Mouse (Mus musculus) hindbrain, embryonic 16.5 days (tissue): Measurements from ENCODE around the gene Foxg1. TPM values are rescaled to one million over a fixed set of nuclear protein-coding genes. Genes with fewer than 3 reads are reported as not detected.

Experiments used
- ATAC-seq: fragments of 200-750 bp; cut with Nextera tagmentation; 2 replicates; pipeline ENCODE4 v1.8.0; 2017; ENCODE audit warnings: moderate TSS enrichment, moderate library complexity
- H3K27ac ChIP-seq: fragments of 300-500 bp; sonication (generic); 2 replicates; pipeline ENCODE4 v1.5.1; 2014; ENCODE audit warnings: low read depth, mild to moderate bottlenecking, control low read depth, low read length, moderate library complexity
- H3K27me3 ChIP-seq: fragments of 300-500 bp; sonication (generic); replicated peaks from 2 replicates; pipeline ENCODE4 v1.6.1; 2014; ENCODE audit warnings: low read length; ENCODE audit not compliant: control insufficient read depth, insufficient read depth
- H3K36me3 ChIP-seq: fragments of 300-500 bp; sonication (generic); 2 replicates; pipeline ENCODE4 v1.6.1; 2014; ENCODE audit warnings: mild to moderate bottlenecking, low read length, moderate library complexity, mixed read lengths; ENCODE audit not compliant: control insufficient read depth, insufficient read depth
- H3K4me1 ChIP-seq: fragments of 300-500 bp; sonication (generic); 2 replicates; pipeline ENCODE4 v1.6.1; 2014; ENCODE audit warnings: low read depth, low read length; ENCODE audit not compliant: control insufficient read depth, insufficient read depth
- H3K4me2 ChIP-seq: fragments of 300-500 bp; sonication (generic); 2 replicates; pipeline ENCODE4 v1.6.1; 2014; ENCODE audit warnings: mild to moderate bottlenecking, low read length, control low read depth, moderate library complexity
- H3K4me3 ChIP-seq: fragments of 300-500 bp; sonication (generic); 2 replicates; pipeline ENCODE4 v1.5.1; 2014; ENCODE audit warnings: mild to moderate bottlenecking, low read length, control low read depth, moderate library complexity
- H3K9ac ChIP-seq: fragments of 300-500 bp; sonication (generic); 2 replicates; pipeline ENCODE4 v1.6.1; 2014; ENCODE audit warnings: low read depth, mild to moderate bottlenecking, control low read depth, low read length, moderate library complexity
- H3K9me3 ChIP-seq: fragments of 300-500 bp; sonication (generic); 2 replicates; pipeline ENCODE4 v1.6.1; 2014; ENCODE audit warnings: mild to moderate bottlenecking, low read length, moderate library complexity; ENCODE audit not compliant: control insufficient read depth
- WGBS: fragments of 180-500 bp; shearing (Covaris S2); extraction: QIAGEN DNeasy Blood & Tissue Kit; methylation state at CpG from one replicate; pipeline ENCODE4 v1.1.7; 2014; 5-methylcytosine and 5-hydroxymethylcytosine counted together
- polyA plus RNA-seq: library from polyadenylated mRNA; unstranded; fragments of >200 nt; fragmentation: Nextera tagmentation; extraction: Ambion mirVana; gene quantifications from 2 replicates; pipeline ENCODE4 v1.2.1, GENCODE M21; 2015

Gene Foxg1
- polyA plus RNA-seq, 1 experiment from 2014 or later: not detected

DNA sequence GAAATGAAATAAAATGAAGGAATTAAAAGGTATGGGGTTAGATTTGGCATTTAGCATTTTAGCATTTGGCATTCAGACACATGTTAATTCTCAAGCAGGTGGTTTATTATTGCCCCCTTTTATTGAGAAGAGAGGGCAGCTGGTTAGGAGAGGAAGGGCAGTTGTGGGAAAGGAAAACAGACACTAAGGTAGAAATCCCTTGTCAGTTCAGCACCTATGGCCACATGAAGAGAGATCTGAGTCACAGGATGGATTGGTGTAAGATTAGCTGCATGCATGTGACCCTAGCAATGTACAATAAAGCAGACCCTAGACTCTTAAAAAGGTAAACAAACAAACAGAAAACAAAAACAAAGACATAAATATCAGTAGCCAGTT, 15.7 kb downstream of the Foxg1 start:
- H3K9ac ChIP-seq: no peak overlapping the region
- H3K27ac ChIP-seq: no peak overlapping the region
- H3K4me2 ChIP-seq: no peak overlapping the region
- H3K9me3 ChIP-seq: no peaks in the 10 kb centered on the region
- H3K27me3 ChIP-seq: peaks cover 42% of the 10 kb centered on the region
- no peak for ATAC-seq
- H3K4me3 ChIP-seq: no peak overlapping the region
- H3K36me3 ChIP-seq: no peaks in the 10 kb centered on the region
- peaks cover 7% of the 10 kb centered on the region for H3K4me1 ChIP-seq

DNA sequence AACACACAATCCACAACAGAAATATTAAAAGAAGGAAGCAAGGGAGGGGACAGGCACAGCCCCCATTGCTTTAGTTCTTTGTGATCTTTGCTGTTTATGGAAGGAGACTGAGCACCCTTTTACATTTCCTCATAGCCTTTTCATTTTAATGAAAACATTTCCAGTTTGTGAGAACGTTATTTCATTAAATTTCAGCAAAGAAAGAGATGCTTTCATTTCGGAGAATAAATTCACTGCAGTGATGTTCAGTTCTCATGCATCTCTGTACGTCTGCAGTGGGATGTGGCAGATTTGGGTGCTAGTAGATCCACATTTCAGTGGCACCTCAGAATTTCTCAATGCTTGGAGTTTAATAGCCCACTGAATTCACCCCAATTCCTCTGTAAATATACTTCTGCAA, 16.2 kb downstream of the Foxg1 start:
- H3K4me1 ChIP-seq: peaks cover 7% of the 10 kb centered on the region
- no peak for ATAC-seq
- no peak overlapping the region for H3K27ac ChIP-seq
- WGBS: 13% methylated on average over 3 of the region's 3 CpGs
- H3K36me3 ChIP-seq: no peaks in the 10 kb centered on the region
- no peak overlapping the region for H3K4me3 ChIP-seq
- peaks cover 44% of the 10 kb centered on the region for H3K27me3 ChIP-seq
- no peak overlapping the region for H3K4me2 ChIP-seq
- H3K9ac ChIP-seq: no peak overlapping the region
- no peaks in the 10 kb centered on the region for H3K9me3 ChIP-seq

DNA sequence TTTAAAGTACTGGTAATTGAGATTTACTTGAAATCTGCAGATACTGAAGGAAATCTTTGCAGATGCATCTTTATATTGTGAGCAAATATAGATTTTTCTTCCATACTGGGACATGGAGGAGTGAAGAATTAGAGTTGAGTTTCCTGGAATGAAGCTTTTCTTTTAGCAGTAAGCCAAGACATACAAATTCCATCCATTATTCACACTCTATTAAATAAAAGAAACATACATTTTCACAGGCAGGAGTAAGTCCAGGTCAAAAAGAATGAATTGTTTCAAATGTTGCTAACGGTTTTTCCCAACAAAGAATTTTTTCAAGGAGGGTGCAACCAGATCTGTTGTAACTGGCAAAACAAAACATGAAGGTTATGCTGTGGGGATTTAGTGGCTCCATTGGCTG, 17.2 kb downstream of the Foxg1 start:
- peaks cover 7% of the 10 kb centered on the region for H3K4me1 ChIP-seq
- H3K27me3 ChIP-seq: peaks cover 40% of the 10 kb centered on the region
- 4% methylated on average over 1 of the region's 1 CpGs for WGBS
- H3K27ac ChIP-seq: no peak overlapping the region
- H3K4me3 ChIP-seq: no peak overlapping the region
- no peak for ATAC-seq
- no peaks in the 10 kb centered on the region for H3K9me3 ChIP-seq
- no peak overlapping the region for H3K4me2 ChIP-seq
- no peaks in the 10 kb centered on the region for H3K36me3 ChIP-seq
- no peak overlapping the region for H3K9ac ChIP-seq

DNA sequence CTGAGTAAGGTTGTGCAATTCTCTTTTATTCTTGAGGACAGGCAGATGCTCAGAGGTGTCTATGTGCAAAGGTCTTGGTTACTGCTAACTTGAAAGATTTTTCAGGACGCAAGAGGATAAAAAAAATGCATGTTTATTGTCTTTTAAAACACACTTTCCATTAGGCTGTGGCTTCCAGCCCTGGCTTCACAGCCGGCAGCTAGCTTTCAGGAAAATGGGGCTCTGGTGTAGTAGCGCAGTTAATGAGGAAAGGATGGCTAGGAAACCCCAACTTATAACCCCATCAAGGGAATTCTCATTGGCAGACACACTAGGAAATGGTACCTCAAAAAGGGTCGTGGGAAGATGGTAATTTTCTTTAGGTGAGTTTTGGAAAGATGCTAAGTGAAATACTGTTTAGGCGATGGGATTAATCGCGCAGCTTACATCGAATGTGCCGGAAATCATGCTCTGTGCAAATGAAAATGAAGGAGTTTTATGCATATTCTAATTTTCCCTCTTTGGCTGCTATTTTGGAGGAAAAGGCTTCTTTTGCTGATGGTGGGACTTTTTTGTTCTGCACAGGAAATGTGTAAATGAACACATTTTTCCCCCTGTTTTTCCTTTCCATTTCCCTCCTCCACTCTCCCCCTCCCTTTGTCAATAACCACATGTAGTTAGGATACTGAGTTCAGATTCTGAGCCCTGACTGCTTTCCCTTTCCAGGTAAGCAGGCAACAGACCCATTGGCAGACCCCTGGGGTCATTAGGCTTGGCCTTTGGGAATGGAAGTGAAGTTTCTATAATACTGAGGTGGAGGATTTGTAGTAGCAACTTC, 17.8 kb downstream of the Foxg1 start:
- Histone ChIP-seq H3K4me2 (no peak overlapping the region; the same call in 1 of the 2 replicates), H3K4me1 (peaks cover 7% of the 10 kb centered on the region), H3K4me3 (no peak overlapping the region), H3K9me3 (no peaks in the 10 kb centered on the region), H3K9ac (no peak overlapping the region), H3K36me3 (no peaks in the 10 kb centered on the region), H3K27ac (no peak overlapping the region), H3K27me3 (peaks cover 36% of the 10 kb centered on the region)
- 3% methylated on average over 9 of the region's 9 CpGs for WGBS
- no peak for ATAC-seq

DNA sequence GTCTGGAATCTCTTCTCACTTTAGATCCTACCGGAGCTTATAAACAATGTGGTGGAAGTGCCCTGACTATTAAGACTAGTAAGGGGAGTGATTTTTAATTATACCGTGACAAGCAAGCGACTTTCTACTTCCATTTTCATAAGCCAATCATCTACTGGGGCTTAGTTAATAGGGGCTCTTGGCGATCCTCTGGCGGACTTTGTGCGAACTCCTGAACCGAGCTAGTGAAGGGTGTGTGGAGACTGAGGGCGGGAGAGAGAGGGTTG, 18.3 kb downstream of the Foxg1 start:
- Histone ChIP-seq H3K9me3 (no peaks in the 10 kb centered on the region), H3K4me1 (peaks cover 7% of the 10 kb centered on the region), H3K9ac (no peak overlapping the region), H3K27ac (no peak overlapping the region), H3K4me2 (peak overlapping the region; percentile 83), H3K36me3 (no peaks in the 10 kb centered on the region), H3K4me3 (peak overlapping the region; percentile 44), H3K27me3 (peaks cover 36% of the 10 kb centered on the region)
- ATAC-seq: no peak; the same call in 1 of the 2 replicates
- 1% methylated on average over 8 of the region's 8 CpGs for WGBS

DNA sequence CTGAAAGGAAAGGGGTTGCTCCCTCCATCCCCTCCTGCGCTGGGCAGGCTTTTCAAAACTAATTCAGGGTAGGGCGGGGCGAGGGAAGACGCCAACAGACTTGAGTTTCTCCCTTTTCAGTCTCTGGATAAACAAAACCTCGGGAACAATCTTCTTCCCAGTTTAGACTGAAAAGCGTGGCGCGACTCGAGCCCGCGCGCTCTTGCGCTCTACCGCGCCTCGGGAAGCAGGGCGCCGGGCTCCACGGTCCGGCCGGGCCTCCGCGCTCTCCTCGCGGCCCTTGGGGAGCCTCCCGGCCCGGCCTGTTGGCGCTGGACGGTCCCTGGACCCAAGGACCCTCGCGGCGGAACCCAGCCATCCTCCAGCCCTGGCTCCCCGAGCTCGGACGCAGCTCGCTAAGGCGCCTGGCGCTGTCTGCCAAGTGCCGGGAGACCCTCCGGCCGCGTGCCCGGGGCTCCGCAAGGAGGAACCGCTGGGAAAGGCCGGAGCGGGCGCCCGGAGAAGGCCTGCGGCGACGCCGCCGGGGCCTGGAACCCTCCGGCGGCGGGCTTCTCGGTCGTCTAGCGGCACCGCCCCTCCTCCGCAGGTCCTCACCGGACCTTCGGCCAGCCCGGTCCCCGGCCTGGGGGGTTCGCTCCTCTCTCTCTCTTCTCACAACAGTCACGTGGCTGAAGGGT, 18.8 kb downstream of the Foxg1 start:
- peak; percentile 81 for ATAC-seq
- no peaks in the 10 kb centered on the region for H3K9me3 ChIP-seq
- peak overlapping the region; percentile 61 for H3K9ac ChIP-seq
- H3K27me3 ChIP-seq: peaks cover 36% of the 10 kb centered on the region
- H3K4me3 ChIP-seq: peak overlapping the region; percentile 44
- H3K4me2 ChIP-seq: peak overlapping the region; percentile 83
- WGBS: under 1% methylated on average over 61 of the region's 68 CpGs
- H3K36me3 ChIP-seq: no peaks in the 10 kb centered on the region
- H3K4me1 ChIP-seq: peaks cover 7% of the 10 kb centered on the region
- H3K27ac ChIP-seq: peak overlapping the region; percentile 18; the same call in 1 of the 2 replicates

DNA sequence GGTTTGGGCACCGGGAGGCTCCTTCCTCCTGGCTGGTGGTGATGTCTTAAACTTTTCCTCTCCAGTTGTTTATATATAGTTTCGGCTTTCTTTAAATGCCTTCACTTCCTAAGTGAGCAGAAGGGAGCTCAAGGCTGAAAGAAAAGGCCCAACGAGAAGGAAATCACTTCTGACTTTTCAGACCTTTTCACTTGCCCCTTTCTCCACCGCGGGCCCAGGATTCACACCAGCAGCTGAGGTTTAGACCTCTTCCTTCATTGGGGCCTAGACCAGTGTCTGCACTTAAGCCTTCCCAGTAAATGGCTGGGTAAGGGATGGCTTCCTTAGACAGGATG, 19.3 kb downstream of the Foxg1 start:
- WGBS: 2% methylated on average over 5 of the region's 5 CpGs

DNA sequence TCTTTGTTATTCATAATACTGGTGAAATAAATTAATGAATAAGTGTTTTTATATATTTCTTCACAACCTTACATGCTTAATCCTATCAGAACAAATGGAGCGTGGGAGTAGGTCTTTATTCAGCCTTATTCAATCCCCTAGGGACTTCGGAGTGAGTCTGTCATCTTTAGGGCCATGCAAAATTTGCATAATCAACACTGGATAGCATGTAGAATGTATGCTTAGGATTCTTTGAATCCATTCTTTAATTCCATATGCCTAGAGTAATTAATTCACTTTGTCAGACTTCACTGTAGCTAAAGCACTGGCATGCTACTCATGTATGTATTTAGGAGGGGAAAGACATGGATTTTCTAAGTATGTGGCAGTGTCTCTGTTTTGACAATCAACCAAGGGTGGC, 27.4 kb downstream of the Foxg1 start:
- WGBS: 53% methylated on average over 2 of the region's 2 CpGs
- Histone ChIP-seq H3K27me3 (no peaks in the 10 kb centered on the region), H3K4me1 (no peaks in the 10 kb centered on the region), H3K9ac (no peak overlapping the region), H3K9me3 (no peaks in the 10 kb centered on the region), H3K36me3 (no peaks in the 10 kb centered on the region), H3K4me3 (no peak overlapping the region), H3K27ac (no peak overlapping the region), H3K4me2 (no peak overlapping the region)
- ATAC-seq: no peak

More for the DNA sequence above, 19.3 kb downstream of the Foxg1 start:
- Histone ChIP-seq H3K9me3 (no peaks in the 10 kb centered on the region), H3K36me3 (no peaks in the 10 kb centered on the region), H3K27ac (no peak overlapping the region), H3K9ac (peak overlapping the region; percentile 61), H3K4me3 (peak overlapping the region; percentile 44), H3K4me2 (peak overlapping the region; percentile 83), H3K27me3 (peaks cover 34% of the 10 kb centered on the region), H3K4me1 (peaks cover 7% of the 10 kb centered on the region)
- no peak for ATAC-seq

DNA sequence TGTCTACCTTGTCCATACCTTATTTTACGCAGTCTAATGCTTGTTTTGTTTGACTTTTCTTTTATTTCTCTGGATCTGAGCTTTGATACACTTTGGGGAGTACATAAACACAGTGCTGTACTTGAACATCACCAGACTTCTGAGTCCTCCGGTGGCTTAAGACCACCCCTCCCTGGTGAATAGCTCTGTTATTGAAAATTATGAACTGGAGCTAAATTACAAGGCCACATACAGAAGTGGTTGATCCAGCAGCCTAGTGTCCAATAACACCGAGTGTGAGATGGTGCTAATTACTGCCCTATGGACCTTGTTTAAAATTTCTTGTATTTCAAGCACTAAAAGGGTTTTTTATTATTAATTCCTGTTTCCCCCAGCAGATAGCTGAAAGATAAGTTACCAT, 35.5 kb downstream of the Foxg1 start:
- 86% methylated on average over 3 of the region's 3 CpGs for WGBS
- no peak overlapping the region for H3K27ac ChIP-seq
- H3K27me3 ChIP-seq: no peaks in the 10 kb centered on the region
- H3K9ac ChIP-seq: no peak overlapping the region
- H3K4me1 ChIP-seq: no peaks in the 10 kb centered on the region
- no peaks in the 10 kb centered on the region for H3K36me3 ChIP-seq
- no peaks in the 10 kb centered on the region for H3K9me3 ChIP-seq
- no peak overlapping the region for H3K4me3 ChIP-seq
- ATAC-seq: no peak
- no peak overlapping the region for H3K4me2 ChIP-seq
